Mouse (Mus musculus): ENCODE results near the gene Ttc7.
A peak's percentile ranks its signal among the peaks of the same experiment; 100 is the strongest.

Ttc7 gene

DNA sequence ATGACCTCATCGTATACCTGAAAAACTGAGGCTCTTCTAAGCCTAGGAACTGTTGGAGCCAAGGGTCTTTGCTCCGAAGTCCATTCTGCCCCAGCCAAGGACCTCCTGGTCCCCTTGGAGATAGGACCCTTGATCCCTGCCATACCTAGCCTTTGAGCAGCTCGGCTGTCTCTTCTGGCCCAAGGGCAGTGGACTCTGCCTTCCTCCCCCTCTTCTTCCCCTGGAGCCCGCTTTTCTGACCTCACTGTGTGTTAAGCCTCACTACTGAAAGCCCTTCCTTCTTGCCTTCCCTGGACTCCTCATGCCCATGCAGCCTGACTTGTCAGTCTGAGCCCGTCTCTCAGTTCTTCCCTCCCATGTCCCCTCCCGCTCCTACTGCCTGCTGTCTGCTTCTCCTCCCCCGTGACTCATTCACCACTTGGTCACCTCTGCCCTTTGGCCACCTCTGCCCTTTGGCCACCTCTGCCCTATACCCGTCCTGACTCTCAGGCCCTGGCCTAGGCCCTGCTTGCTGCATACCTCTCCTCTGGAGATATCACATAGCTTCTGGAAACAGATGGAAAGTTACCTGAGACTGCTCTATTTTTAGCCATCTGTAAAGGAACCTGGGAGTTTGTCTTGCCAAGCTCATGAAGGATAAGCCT is 60.5 kb downstream of the Ttc7 start:
- no peak for DNase-seq

DNA sequence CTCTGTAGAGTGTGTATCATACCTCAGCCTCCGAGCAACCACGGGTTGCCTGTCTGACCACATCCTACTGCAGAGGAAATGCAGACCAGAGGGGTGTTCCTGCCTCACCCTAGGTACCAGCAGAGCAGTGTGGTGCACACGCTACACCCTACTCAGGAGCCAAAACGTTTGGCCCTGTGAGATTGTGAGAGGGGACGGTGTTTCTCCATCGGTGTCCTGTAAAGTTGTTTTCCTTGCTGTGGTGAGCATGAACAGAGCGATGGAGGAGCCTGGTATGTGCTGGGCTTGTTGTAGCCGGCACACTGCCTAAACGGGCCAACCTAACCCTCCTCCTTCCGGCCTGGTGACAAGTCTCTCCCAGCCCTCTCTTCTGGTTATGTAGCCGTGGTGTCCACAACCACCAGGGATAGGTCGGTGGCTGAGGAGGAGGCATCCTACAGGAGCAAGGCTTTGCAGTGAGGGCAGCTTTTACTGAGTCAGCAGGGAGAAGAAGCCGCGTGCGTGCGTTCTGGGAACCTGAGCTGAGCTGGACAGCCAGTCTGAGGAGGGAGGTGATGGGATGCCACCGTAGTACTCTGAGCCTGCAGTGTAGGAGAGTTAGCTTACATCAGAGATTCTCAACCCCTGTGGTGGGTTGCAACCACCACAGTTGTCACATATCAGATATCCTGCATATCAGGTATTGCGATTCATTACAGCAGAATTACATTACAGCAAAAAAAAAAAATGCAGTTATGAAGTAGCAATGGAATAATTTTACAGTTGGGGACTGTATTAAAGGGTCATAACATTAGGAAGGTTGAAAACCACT is 62.0 kb downstream of the Ttc7 start:
- no peak for DNase-seq

DNA sequence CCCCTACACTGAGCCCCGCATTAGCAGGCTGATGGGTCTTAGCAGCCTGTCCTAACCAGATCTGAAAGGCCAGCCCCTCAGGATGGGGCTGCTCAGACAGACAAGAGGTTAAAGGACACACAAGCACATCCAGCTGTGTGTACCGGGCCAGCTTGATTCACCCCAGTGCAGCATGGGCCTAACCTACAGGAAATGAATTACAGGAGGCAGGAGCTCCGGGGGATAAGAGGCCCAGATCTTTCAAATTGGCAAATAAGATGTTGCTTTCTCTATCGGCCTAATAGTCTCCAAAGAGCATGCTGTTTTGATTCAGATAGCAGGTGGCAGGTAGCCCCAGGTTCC is 62.5 kb downstream of the Ttc7 start:
- no peak for DNase-seq

DNA sequence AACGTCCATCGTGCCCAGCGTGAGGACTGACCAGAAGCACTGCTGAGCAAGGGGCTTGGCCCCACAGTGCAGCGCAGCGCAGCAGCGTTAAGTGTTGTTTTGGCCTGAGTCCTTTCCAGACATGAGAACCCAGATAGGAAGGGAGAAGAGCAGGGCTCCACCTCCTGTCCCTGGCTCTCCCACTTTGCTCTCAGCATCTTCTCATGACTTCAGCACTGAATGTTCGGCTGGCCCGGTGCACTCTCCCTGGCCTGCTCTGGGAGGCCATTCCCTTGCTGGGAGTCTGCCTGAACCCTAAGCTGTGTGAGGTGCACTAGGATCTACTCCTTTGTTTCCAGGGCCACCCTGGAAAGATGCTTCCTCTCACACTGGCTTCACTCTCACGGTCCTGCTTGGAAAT is 65.7 kb downstream of the Ttc7 start:
- no peak for DNase-seq

DNA sequence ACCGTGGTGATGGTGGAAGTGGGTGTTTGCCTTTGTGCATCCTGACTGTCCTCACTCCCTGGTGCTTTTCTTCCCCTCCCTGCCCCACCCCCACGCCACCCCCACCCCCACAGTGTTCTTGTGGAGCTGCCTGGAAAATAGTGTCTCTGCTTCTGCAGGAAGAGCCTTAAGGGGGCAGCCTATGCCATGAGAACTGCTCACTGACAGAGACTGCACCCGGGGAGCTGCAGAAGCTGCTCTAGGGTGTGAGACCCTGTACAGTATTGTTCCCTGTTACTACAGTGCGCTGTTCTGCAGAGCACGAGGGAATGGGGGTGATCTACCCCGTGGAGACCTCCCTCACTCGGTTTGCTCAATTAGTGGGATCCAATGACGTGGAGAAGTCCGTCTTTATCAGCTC is 66.4 kb downstream of the Ttc7 start:
- no peak for DNase-seq

DNA sequence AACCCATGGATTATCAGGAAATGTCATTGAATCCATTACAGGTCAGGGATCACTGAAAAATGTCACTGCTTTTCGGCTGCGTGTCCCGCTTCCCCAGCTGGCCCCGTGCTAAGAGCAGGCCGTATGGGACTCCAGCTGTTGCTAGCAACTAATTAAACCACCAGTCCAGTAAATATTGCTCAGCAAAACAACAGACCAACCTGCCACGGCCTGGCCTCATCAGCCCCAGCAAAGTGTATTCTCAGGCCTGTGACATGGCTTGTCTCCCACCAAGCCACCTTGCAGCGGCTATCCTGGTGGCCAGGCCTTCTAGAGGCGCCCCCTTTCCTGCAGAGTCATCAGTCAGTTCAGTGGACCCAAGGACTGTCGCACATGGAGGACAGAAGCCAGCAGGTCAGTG is 66.9 kb downstream of the Ttc7 start:
- no peak for DNase-seq

DNA sequence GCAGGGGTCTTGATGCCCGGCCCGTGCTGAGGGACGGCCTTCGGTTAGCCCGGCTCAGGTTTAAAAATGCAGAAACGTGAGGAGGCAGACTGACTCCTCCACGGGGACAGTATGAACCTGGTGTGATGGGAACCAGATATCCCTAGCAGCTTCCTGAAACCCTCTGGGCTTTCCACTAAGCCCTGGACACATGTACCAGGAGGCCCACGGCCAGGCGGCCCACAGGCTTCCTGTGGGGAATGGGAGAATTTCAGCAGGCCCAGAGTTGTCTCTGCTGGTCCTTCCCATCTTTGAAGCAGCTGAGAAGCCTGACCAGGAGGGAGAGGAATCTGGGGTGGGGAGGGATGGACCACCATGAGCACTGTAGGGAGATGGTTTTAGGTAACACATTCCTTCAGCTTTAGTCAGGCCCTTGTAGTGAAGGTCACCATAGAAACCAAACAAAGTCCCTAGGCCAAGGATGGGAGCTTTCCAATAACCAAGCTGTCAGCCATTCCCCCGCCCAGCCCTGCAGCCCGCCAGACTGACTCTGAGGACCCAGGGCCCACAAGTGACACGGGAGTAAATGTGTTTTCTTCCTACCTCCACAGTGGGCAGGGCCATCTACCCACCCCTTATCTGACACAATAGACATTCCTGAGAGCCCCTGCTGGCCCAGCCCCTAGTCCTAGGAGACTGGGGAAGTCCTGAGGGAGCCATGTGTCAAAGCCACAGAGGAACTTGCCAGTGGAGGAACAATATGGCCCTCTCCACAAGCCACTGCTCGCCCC is 68.0 kb downstream of the Ttc7 start:
- DNase-seq: peak; percentile 53 to 65

DNA sequence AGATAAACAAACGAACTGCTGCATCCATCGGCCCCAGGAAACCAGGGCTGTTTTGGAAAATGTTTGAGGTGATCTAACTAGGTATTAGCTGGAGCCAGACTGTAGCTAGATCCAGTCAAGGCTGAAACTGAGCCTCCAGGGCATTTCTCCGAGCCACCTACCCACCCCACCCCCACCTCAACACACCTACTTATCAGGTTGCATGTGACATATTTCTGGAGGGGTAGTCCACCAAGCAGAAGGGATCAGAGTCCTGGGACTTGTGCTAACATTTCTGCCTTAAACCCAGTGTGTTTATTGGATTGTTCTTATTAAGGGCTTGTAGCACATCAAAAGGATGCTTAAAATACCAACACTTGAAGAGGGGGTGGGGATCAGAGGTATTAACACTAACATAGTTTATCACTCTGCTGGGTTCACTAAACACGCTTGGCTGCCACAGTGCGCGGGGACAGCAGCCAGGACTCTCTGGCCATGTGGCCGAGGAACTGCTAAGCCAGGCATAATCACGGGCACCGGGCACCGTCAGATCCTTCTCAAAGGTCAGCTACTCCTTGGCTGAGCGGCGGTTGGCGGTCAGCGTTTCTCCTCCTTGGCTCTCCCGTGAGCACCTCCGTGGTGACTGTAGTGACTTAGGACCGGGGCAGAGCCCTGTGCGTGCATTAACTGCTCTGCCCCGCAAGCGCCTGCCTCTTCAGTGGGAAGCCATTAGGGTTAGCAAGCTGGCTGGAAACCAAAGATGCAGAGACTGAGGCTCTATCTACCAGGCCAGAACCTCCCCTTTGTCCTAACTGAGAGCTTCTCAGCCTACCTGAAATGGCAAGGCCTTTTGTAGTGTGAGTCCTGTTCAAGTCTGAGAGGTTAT is 68.8 kb downstream of the Ttc7 start:
- peak; percentile 43 to 55 for DNase-seq

DNA sequence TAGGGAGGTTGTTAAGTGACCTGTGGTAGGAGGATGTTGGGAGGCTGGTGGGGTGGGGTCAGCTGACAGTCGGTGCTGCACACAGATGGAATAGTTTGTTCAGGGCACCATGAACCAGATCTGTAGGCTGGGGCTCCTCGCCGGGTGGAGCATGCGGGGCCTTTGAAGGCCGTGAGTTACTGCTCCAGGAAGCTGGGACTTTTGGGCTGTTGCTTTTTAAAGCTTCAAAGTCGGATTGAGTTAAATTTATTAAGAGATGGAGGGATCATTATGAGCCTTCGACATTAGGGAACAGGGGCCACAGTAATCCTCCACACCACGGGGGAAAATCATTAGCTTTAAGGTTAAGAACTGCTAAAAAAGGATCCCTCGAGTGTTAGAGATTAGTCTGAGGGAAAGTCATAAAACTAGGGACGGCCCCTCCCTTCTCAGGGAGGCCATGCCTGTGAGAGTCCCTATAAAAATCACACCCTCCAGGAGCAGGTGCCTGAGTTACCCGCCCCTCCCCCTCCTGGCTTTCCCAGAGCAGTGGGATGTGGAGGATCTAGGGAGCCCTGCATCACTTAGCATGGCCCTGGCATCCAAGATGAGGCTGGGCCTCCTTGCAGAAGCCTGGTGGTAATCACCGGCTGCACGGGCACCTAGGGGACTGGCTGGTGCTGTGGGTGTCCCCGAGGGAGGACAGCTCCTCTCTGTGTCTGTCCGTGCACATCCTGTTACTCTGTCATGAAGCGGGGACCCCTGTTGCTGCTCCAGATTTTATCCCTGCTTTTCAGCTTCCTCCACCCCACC is 69.6 kb downstream of the Ttc7 start:
- DNase-seq: no peak

DNA sequence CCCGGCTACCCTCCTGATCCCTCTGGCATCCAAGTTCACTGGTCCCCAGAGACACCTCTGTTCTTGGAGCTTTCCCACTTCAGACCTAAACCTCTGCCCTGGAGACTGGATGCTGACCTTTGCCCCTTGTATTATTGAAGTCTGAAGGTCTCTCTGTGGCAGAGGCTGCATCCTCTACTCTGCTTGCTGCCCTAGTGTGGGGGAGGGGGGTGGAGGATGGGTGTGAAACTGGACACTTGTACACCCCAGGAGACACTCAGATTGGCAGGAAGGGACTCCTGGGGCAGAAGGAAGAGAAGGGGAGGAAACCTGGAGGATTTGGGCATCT is 70.2 kb downstream of the Ttc7 start:
- DNase-seq: no peak

DNA sequence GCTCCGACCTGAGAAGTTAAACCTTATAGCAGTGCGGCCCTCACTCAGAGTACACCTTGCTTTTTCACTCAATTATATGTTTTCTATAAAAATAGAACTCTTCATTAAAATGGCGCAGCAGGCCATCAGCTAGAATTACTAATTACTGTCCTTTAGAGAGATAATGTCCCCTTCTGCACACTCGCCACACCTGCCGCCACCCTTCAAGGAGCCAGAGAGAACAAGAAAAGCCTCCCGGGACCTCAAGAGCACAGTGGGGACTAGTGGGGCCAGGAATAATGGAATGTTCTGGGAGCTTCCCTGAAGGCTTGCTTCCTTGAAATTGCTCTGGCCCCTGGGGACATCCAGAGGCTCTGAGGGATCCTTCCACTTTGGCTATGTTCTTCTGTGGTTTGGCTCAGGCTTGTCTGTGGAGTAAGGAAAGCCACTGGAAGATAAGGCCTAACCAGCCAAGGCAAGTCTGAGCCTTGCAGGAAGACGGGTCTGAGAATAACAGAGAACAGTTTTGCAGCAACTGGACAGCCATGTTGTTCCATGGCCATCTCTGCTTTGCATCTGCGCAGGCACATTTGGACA is 71.1 kb downstream of the Ttc7 start:
- DNase-seq: no peak

DNA sequence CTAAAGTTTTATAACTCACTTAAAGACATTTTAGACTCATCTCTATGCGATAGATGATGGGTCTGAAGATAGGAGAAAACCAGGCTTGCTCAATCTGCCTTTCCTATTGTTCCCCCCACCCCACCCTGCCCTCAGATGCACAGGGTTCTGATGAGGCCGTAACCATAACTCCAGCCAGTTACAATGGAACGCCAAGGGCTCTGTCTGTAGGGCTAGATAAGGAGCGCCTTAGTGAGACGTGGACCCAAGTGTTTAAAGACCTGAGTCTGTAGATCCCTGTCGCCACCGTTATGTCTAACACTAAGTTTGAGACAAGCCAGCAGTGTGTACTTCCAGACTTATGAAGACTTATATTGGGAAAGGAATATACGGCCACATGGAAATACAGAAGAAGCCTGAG is 72.8 kb downstream of the Ttc7 start:
- no peak for DNase-seq

DNA sequence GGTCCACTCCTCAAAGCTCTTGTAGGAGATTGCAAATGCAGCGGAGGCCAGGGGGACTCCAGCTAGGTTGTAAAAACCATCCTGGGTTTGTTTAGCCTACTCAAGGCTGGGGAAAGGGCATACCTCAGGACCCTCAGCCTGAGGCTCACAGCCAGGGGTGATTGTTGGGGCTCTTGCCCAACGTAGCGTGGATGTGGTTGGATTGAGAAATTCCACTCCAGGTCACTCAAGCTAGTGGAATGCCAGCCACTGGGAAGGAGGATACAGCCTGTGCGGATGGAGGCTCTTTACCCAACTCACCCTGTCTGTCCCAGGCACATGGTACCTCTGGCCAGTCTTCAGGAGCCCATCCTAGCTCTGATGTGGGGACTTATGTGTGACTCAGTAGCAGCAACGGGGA is 73.6 kb downstream of the Ttc7 start:
- DNase-seq: peak; percentile 64 to 74

DNA sequence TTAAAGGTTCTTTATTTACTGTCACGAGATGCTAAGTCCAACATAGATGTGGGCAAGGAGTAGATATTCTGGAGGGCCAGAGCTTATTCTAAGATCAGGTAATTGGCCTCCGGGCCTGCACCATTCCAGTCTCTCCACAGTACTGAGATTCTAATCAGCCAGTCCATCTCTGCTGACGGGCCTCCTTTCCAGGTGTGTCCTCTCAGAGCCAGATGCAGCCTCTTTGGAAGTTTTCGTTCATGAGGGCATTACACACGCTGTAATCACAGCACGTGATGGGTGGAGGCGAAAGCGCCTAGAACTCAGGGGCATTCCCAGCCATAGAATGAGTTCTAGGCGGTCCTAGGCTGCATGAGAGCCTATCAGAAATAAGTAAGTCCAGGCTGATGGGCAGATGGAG is 74.8 kb downstream of the Ttc7 start:
- DNase-seq: no peak

DNA sequence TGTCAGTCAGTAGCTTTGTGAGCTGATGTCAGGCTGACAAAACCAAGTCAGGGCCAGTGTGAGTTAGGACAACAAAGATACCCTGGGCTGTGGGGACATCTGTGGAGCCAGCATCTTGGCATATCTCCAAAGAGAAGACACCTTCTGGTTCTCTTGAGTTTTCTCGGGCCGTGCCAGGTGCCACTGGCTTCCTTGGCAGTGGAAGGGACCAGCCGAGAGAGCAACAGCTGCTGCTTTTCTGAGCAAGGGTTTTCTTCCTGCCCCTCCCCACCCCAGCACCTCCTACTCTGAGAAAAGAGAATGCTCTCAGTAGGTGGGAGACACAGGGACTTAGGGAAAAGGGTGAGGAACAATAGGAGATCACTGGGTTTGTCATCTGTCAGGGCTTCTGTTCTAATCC is 78.4 kb downstream of the Ttc7 start:
- DNase-seq: no peak

DNA sequence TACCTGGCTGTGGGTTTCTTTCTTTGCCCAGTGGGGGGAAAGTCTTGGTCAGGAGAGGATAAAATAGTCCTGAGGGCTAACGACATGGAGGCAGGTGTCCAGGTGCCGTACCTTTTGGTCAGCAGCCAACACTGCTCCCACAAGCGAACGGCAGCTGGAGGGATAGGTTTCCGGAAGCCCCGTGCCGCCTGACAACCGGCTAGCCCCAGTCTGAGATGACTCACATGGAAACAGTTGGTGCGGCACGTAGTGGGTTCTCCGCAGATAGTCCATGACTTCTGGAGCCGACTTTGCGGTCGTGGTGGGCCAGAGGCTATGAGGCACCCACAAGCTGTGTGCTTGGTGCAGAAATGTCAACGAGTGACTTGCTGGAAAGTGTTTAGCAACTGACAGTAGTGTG is 81.4 kb downstream of the Ttc7 start:
- DNase-seq: no peak

DNA sequence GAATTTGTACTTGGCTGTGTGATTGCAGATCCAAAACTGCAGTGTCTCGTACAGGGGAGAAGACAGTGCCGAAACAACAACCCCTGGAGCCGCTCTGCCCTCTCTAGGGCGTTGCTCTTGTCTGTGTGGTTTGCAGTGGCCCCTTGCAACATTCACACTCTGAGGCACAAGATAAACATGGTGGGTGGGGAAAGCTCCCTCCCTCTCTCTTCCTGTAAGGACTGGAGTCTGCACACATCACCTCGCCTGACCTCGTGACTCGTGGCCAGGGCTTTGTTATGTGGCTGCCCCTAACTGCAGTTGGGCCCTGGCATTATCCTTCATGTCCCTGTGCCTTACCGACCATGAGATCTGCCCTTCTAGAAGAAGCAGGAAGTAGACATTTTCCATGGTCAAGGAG is 82.6 kb downstream of the Ttc7 start:
- DNase-seq: peak; percentile 57 to 66

DNA sequence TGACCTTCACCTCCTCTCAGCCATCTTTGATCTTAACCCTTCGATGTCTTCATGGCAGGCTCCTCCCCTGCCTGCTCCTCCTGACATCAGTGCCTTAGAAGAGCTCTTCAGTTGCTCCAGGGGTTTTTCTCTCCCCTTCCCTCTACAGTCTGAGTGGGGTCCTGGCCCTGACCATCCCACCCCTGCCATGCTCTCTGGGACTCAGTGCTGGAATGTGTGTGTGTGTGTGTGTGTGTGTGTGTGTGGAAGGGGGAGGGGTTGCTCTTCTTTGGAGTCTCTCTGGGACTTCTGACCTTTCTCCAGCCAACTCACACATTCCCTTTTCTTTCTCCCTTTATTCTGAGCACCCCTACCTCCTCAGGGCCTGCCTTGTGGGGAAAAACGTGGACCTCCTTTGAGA is 83.8 kb downstream of the Ttc7 start:
- DNase-seq: no peak

DNA sequence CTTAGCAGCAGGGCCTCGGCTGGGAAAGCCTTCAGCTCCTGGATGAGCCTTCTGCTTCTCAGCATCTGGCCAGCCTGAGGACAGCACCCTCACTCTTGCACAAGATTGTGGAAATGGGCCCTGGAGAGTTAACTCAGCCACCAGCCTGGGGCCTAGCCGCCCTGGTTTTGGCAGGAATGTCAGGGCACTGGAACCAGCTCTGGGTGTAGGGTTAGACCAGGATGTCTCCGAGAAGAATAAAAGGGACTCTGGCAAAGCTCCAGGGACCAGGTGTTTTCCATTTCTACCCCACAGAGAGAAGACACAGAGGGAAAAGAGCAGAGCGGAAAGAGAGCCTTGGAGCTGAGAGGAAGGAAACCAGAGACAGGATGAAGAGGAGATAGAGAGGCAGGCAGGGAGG is 84.5 kb downstream of the Ttc7 start:
- DNase-seq: no peak

DNA sequence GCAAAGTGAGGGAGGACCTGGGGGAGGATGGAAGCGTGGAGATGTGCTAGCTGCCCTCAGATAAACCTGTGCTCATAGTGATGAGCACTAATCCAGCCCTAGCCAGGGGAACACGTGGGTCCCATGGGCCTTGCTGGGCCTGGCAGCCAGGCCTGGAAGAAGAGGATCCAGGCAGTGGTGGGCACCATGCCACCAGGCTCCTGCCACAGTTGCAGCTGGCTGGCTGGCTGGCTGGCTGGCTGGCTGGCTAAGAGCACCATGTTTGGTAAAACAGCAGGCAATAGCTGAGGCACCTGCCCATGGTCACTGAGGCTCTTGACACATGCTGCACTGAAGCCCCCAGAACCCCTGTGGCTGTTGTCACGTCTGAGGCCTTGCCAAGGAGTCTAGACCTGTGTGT is 85.0 kb downstream of the Ttc7 start:
- peak; percentile 38 to 39 for DNase-seq

DNA sequence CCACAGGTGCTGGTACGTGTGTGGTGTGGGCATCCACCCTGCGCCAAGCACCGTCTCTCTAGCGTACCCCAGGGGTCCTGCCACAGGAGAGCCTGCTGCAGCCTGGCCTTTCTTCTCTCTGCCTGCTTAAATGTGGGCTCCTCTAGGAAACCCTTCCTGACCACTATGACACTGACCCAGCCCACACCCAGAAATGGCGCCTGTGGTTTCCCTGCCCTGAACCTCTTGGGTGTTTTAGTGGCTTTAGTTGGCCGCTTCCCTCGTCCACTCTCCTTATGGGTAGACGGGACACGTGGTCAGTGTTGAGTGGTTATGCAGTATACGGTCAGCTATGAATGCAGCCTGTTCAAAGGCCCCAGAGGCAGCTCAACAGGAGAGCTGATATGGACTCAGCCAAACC is 85.8 kb downstream of the Ttc7 start:
- DNase-seq: peak in 1 of 2 experiments; percentile 33

DNA sequence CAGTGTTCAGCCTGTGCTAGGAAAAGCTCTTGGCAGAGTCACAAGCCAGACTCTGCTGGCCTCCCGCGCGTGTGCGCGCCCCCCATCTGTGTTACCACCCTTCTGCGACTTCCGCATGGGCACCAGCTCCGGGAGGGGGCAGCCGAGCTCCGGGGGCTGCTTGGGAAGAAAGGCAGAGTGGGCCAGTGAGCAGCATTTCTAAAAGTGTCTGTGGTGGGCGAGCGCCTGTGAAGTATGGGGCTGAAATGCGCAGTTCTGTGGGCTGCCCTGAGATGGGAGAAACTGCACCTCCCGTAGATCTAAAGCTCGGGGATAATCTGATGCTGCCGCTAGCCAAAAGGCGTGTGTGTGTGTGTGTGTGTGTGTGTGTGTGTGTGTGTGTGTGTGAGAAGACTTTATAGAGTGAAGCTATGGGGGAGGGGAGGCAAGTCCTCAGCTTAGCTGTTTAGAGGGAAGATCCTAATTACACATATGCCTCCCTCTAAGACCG is 86.6 kb downstream of the Ttc7 start:
- DNase-seq: no peak
